Mouse (Mus musculus) natural killer cell, adult 2 months (primary cell): Measurements from ENCODE around the gene Fmnl2.

Source experiments
- DNase-seq, 2 experiments: peaks; one replicate each; pipeline ENCODE4 v3.0.0; 2022; ENCODE audit warnings: low spot score in 2 of 2

The Fmnl2 gene

DNA sequence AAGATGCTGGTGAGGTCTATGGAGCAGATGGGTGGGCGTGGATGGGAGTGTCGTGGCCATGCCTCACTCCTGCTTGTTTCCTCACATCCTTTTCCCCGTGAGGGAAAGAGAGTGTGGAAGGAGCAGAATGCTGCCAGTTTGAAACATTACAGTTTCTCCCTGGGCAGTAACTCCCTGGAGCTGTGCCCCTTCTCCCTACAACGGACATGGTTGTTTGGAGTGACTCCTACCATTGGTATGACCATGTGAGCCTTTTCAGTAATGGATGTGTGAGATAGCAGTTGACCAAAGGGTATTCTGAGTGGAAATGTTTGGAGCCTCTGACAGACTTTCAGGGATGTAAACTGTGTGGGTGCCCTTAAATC is 5.1 kb downstream of the Fmnl2 start:
- no peak for DNase-seq

- no peak for DNase-seq
These were observed 7.0 kb downstream of the Fmnl2 start for GRCm38 (mm10) chr2:52864635-52865034.

DNA sequence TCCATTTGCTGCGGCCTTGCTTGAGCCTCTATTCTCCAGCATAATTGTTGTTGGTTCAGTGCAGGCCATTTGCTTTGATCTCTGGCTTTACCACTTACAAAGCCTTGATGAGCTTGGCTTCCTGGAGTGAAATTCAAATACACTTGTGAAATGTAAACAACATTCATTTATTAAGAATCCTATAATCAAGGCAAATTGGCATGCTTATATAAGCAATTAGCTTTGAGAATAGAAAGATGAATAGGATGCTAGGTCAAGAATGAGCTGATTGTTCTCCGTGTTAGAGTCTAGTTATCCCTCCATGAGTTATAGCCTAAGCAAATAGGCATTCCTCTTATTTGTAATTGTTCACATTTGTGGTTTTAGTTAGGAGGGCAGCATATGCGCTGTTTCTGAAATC is 8.5 kb downstream of the Fmnl2 start:
- no peak for DNase-seq

GRCm38 (mm10) chr2:52867781-52868180 is 10.1 kb downstream of the Fmnl2 start:
- DNase-seq = no peak

- DNase-seq = no peak
These were observed 10.5 kb downstream of the Fmnl2 start for GRCm38 (mm10) chr2:52868181-52868580.

- DNase-seq = no peak
These were observed 15.0 kb downstream of the Fmnl2 start for GRCm38 (mm10) chr2:52872636-52873035.

DNA sequence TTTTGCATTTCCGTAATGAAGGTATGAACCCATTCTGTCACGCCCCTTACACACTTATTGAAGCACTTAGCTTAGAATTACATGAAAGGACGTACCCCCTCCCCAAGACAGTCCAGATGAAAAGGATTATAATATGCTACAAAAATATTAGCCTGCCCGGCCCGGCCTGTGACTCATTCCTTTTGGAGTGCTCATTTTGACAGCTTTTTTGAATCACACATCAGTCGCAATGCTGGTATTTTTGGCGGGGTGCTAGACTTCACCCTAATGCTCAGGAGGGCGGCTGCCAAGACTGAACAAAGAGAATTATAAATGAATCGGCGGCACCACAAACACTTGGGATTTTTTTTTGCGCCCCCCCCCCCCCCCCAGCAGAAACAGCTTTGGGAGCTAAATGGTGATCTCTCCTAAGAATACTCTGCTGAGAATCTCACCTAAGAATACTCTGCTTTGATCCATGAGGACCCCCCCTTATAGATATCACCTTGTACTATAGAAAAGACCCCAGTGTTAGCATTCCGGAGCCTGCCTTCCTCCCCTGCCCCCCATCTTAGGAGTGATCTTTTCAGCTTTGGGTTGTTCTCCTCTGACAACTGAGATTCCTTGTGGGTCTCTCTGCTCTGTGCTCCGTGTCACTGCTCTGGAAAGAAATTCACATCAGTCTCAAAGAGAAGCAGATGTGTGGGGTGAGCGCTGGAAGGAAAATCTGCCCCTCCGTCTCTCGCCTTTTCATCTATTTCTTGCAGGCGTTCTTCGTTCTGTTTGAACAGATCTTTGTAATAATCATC is 15.8 kb downstream of the Fmnl2 start:
- DNase-seq = no peak

GRCm38 (mm10) chr2:52874721-52875120 is 17.1 kb downstream of the Fmnl2 start:
- no peak for DNase-seq

DNA sequence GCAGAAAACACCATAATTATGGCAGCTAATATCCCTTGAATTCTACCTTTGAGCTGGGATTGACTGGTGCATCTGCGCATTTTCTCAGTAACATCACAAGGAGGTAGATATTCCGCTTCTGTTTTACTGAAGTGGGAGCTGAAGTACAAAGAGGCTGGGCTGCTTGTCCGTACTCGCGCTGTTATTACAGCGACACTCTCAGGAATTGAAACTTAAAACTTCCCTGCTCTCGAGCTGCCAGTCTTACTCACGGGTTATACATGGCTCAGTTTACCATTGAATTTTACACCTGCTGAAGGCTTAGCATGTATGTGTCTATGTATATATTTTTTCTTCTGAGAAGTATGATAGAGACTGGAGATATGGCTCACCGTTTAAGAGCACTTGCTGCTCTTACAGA is 18.1 kb downstream of the Fmnl2 start:
- DNase-seq = no peak

GRCm38 (mm10) chr2:52883401-52883800 is 25.7 kb downstream of the Fmnl2 start:
- DNase-seq = no peak

DNA sequence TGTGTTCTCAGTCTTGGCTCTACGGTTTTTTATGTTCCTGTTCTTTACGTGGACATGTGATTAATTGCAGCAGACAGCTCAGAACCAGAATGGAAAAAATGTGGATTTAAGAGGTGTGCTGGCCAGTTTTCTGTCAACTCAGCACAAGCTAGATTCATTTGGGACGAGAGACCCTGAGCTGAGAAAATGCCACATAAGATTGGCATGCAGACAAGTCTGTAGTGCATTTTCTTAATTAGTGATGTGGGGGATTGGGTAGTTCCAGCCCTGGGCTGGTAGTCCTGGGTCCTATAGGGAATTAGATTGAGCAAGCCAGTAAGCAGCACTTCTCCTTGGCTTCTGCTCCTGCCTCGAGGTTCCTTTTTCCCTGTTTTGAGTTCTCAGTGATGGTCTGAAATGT is 26.4 kb downstream of the Fmnl2 start:
- no peak for DNase-seq

DNA sequence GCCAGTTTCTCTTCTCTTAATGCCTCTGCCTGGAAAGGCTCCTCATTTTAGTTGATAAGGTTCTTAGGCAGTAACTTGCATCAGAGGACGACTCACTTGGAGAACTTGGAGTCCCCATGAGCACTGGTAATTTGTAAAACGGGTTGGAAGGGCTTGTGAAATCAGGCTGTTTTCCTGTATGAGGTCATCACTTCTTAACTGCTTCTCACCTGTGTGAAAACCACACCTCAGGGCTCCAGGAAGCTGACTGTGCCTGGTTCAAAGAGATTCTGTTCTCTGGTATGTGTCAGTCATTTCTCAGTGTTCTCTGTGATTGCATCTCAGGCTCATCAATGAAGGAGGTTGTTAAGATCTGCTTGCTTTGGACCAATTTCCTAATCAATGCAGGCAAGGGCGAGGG is 27.4 kb downstream of the Fmnl2 start:
- no peak for DNase-seq

- no peak for DNase-seq
These were observed 29.6 kb downstream of the Fmnl2 start for GRCm38 (mm10) chr2:52887281-52887680.

DNA sequence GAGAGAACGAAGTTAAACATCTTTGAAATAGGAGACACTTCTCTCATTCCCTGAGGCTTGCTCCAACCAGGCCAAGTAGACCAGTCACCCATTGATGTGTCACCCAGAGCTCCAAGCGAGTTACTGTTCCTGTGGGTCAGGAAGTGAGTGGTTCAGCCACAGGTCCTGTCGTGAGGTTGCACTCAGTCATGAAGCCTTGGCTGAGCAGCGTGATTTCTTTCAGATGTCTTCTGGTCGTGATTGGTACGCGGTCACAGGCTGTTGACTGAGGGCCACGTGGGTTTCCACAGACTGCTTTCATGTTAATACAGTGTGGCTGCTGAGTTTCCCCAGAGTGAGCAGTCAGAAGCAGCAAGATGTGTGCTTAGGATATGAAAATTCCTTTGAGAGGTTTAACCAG is 33.5 kb downstream of the Fmnl2 start:
- DNase-seq = no peak

- no peak for DNase-seq
These were observed 34.1 kb downstream of the Fmnl2 start for GRCm38 (mm10) chr2:52891744-52892143.

DNA sequence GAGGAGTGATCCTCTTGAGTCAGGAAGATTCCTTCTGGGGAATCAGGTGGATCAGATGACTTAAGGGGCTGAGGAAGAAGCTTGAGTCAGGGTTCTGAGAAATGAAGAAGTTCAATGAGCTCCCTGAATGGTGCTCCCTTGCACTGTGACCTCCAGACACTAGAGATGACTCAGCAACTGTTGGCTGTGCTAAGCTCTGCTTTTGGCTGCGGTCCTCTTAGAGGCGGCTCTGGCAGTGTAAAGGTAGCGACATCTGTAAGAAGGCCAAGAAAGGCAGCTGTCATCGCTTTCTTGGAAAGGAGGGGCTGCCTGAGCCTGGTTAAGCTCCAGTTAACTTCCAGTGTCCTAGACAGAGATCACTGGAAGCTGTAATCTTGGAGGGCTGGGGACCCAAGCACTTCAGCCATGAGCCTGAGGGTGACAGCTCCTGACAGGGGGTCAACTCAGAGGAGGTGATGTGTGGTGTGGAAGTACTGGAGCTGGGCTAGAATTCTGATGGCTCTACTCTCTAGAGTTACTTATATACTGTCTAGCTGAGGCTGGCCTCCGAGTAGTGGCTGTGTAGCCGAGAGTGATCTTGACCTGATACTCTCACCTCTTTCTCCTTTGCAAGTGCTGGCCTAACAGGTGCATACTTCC is 37.4 kb downstream of the Fmnl2 start:
- no peak for DNase-seq

DNA sequence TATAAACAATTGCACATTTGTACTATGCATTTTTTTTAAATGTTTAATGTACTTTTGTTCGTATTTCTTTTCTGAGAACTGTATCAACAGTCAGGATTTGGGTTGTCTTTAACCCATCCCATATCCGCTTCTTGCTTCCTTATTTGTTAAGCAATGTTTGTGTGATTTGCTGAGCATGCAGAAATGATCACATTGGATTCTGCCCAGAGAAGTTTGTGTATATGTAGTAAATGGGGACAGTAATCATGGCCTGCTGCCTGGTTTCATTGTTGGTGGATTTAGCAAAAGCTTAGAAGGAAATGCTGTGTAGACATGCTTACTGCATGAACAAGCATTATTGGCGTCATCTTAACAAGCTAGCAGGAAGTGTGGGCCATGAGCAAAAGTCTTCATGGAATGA is 39.3 kb downstream of the Fmnl2 start:
- no peak for DNase-seq

DNA sequence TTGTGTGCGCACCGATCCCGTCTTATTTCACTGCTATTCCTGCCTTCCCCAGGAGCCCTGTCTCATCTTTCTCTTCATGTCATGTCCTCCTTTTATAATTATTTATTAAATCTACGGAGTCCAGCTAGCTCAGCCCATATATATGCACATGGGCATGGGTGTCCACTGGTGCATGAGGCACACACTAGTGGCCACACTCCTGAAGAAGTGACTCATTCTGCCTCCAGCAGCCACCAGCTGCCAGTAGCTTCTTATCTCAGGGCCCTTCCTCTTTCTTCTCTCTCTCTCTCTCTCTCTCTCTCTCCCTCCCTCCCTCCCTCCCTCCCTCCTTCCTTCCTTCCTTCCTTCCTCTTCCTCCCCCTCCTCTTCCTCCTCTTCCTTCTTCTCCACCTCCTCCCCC is 43.1 kb downstream of the Fmnl2 start:
- no peak for DNase-seq

GRCm38 (mm10) chr2:52901300-52902013 is 43.8 kb downstream of the Fmnl2 start:
- DNase-seq = no peak

DNA sequence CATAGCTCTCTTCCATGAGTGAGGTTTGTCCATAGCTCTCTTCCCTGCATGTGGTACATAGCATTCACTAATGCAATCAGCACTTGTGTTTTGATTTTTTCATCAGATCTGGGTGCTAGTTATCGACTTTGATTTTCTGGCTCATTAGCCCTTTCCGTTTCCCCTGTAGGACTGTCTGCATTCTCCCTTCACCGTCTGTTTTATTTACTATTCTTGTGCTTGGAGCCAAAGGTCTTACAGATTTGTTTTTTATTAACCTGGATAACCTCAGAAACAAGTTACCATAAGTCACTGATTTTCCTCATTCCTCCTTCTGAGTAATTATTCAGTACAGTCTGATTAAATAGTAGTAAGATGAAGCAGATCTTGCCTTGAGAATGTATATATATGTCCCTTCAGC is 44.8 kb downstream of the Fmnl2 start:
- no peak for DNase-seq

DNA sequence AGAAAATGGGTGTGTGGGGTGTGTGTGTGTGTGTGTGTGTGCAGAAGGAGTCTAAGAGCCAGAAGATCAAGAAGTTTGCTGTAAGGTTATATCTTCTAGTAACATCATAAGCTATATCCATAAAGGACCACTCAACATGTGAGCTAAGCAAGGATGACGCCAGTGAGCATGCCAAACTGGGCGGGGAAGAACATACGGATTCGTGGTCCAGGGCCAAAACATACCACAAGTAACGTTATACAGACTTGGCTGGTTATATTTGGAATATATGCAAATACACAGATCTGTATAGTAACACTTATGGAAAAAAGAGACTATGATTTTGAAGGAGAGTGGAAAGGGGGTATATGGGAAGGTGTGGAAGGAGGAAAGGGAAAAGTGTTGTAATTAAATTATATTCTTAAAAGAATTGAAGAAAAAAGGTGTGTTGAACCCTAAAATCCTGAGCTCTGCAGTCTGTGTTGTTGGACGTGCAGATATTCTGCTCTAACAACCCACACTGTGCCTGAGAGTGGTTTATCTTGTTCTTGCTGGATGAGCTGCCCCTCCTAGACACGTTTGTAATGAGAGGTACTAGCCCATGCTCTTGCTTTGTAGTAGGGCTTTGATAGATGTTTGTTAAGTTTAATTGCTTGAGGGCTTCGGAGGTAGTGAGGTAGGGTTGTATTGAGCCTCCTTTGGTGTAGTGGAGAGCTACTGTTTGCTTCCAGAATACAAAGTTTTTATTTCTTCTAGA is 45.7 kb downstream of the Fmnl2 start:
- DNase-seq = no peak

DNA sequence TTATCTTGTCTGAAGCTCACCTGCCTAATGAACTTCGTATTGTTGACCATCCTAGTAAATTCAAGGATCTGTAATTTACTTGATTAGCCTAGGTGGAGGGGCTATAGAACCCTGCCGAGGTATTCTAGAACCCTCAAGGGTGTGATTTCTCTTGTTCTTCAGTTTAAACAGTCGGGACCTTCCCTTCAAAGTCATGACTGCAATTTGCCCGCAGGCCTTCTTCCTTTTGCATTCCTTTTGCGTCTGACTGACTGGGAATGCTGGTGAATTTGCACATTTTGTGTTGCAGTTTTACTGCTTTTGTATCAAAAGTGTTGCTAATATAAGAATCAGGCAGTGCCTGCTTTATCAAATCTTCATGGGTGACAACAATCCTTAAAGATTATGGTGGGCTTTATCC is 46.9 kb downstream of the Fmnl2 start:
- DNase-seq = no peak
